Mouse (Mus musculus): ENCODE measurements at regions not wholly inside any gene's neighbourhood (a gene's known extent, or its start where the extent isn't known, plus 50 kb on each side); places are given as distances from the start of the nearest gene placed in this dataset.
A peak's percentile ranks its signal among the peaks of the same experiment; 100 is the strongest.
"Not testable (repeated sequence)": the region's sequence is repeated elsewhere in the genome, so short reads cannot be mapped to it uniquely, and the experiment has no call there.

DNA sequence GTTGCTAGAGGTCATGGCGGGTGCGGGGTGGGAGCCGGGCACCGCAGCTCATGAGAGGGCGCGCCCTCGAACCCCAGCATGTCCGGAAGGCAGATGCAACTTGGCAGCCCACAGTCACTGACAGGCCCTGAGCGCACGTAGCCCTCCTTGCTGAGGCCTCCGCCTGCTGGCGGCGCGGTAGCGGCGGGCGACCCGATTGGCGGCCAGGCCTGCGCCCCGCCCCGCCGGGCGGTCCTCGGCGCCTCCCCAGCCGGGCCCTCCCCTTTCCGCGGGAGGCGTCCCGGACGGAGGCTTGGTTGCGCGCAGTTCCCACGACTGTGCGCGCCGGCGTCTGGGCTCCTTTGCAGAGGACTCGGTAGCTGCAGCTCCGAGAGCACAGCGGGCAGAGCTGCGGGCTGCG, 301.9 kb downstream of the Hpcal1 start:
- DNase-seq = peak; percentile 0

DNA sequence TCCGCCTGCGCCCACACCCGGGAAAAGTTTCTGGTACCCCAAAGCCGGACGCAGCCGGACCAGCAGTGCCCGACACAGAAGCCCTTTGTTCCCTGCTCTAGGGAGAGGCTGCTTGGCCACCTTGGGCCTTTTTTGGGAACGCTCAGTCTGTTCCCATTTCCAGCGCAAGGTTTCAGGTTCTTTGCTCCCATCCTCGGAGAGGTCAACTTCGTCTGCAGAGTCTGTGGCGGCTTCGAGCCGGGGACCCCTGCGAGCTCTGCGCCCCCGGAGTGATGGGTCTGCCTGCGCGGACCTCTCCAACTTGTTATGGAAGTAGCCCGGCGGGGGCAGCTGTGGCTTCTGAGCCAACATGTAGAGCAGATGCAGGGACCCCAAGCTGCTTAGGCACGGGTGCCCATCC, 302.7 kb downstream of the Hpcal1 start:
- not testable (repeated sequence) for DNase-seq
